ENCODE assay signal across 32 mouse cellular contexts in the genomic region with DNA sequence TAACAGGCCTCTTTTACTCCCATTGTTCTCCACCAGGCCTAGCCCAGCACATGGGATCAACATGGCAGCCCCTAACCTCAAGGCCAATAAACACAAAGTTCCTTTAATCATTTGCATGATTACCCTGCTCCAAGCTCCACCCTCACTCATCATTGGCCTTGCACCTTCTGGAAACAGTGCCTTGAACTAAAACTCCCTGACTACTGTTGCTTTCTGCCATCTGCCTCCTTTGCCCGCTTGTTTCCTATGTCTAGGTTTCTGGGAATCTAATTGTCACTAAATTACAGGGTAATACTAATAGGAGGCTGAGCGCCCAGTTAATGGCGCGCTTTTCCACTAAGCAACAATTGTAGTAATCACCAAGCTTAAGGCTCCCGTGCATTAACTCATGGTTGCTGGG. TPM values are rescaled to one million over a fixed set of nuclear protein-coding genes. Genes with fewer than 3 reads are reported as not detected.
DNase-seq lines count a peak whose midpoint lies in the region; ATAC-seq lines count a peak whose summit lies in the region.
"Had no signal": no experiment of that assay in that cellular context is flagged by ENCODE, and none has a peak within 500 bp of the region (broad histone marks: within the 10 kb centered on the region; RNA-seq: fewer than 3 reads in every experiment).

No protein-coding gene starts in this region.

- no peak overlapping the region for H3K4me3 ChIP-seq in heart, embryonic 12.5 days
- no peak overlapping the region for H3K4me3 ChIP-seq in forebrain, embryonic 14.5 days (ENCODE audit: low read depth, low read length)
- H3K4me3 ChIP-seq: embryonic facial prominence, embryonic 12.5 days; hindbrain, embryonic 13.5 days; kidney, embryonic 15.5 days; layer of hippocampus, adult 2 months; limb, embryonic 13.5 days; lung, embryonic 15.5 days; myocyte; neural tube, embryonic 12.5 days had no signal

- peaks cover 14% of the 10 kb centered on the region for H3K4me1 ChIP-seq in heart, embryonic 12.5 days (replicated peaks)
- peaks cover 15% of the 10 kb centered on the region for H3K4me1 ChIP-seq in forebrain, embryonic 14.5 days (ENCODE audit: control insufficient read depth, insufficient read depth, low read length)
- H3K4me1 ChIP-seq: embryonic facial prominence, embryonic 12.5 days had no signal

- H3K36me3 ChIP-seq in heart, embryonic 12.5 days = no peaks in the 10 kb centered on the region
- H3K36me3 ChIP-seq in forebrain, embryonic 14.5 days (ENCODE audit: control insufficient read depth, insufficient read depth, low read length) = no peaks in the 10 kb centered on the region
- H3K36me3 ChIP-seq: embryonic facial prominence, embryonic 12.5 days; limb, embryonic 13.5 days; lung, embryonic 15.5 days; neural tube, embryonic 12.5 days had no signal

- no peaks in the 10 kb centered on the region for H3K27me3 ChIP-seq in heart, embryonic 12.5 days (replicated peaks)
- H3K27me3 ChIP-seq in forebrain, embryonic 14.5 days (replicated peaks; ENCODE audit: control insufficient read depth, insufficient read depth, low read length) = no peaks in the 10 kb centered on the region
- H3K27me3 ChIP-seq: embryonic facial prominence, embryonic 12.5 days; hindbrain, embryonic 13.5 days; kidney, embryonic 15.5 days; limb, embryonic 13.5 days; lung, embryonic 15.5 days; neural tube, embryonic 12.5 days had no signal

- peak; percentile 76 for DNase-seq in heart, adult 11 months
- DNase-seq in R1 (ENCODE audit: low read depth, low spot score) = peak; percentile 73
- peak; percentile 60 for DNase-seq in forebrain, embryonic 14.5 days (ENCODE audit: low spot score)
- DNase-seq in urinary bladder, adult 2 months (ENCODE audit: low spot score) = no peak
- DNase-seq in cerebellum, adult 18-20 months = no peak
- no peak for DNase-seq in kidney, postnatal 14 days
- DNase-seq: adrenal gland, postnatal 14 days; cerebellum, adult 11 months; cerebellum, adult 9-11 months; embryo, embryonic 11 days; gastrocnemius, postnatal 10 days; heart, adult 18-20 months; heart, postnatal 4 days; kidney, adult 18-20 months; kidney, postnatal 36 days; lung, postnatal 36 days; right cerebral cortex, adult 18-20 months; spleen, adult 18-20 months; thymus, postnatal 14 days had no signal

- WGBS in heart, embryonic 12.5 days = 88% methylated on average over 5 of the region's 5 CpGs
- WGBS in forebrain, embryonic 14.5 days = 65% methylated on average over 5 of the region's 5 CpGs

- no peak overlapping the region for H3K27ac ChIP-seq in heart, embryonic 12.5 days (ENCODE audit: poor library complexity, severe bottlenecking)
- peak overlapping the region; percentile 58; the same call in 1 of the 2 replicates for H3K27ac ChIP-seq in forebrain, embryonic 14.5 days (ENCODE audit: low read depth, low read length)
- H3K27ac ChIP-seq: embryonic facial prominence, embryonic 12.5 days; hindbrain, embryonic 13.5 days; kidney, embryonic 15.5 days; layer of hippocampus, adult 2 months; limb, embryonic 13.5 days; lung, embryonic 15.5 days; neural tube, embryonic 12.5 days had no signal

- no peak for ATAC-seq in heart, embryonic 12.5 days (ENCODE audit: insufficient number of reproducible peaks, low FRiP score)
- ATAC-seq in forebrain, embryonic 14.5 days = peak; percentile 38; the same call in 1 of the 2 replicates

- H3K4me2 ChIP-seq in heart, embryonic 12.5 days = no peak overlapping the region
- no peak overlapping the region for H3K4me2 ChIP-seq in forebrain, embryonic 14.5 days (ENCODE audit: low read length)
- H3K4me2 ChIP-seq: embryonic facial prominence, embryonic 12.5 days; heart, embryonic 11.5 days; hindbrain, embryonic 13.5 days; kidney, embryonic 15.5 days; limb, embryonic 13.5 days; liver, embryonic 11.5 days; lung, embryonic 15.5 days; midbrain, embryonic 11.5 days; neural tube, embryonic 12.5 days had no signal

- H3K9ac ChIP-seq in heart, embryonic 12.5 days = no peak overlapping the region
- no peak overlapping the region for H3K9ac ChIP-seq in forebrain, embryonic 14.5 days (ENCODE audit: low read length)
- H3K9ac ChIP-seq: embryonic facial prominence, embryonic 12.5 days; hindbrain, embryonic 13.5 days; kidney, embryonic 15.5 days; limb, embryonic 13.5 days; lung, embryonic 15.5 days; neural tube, embryonic 12.5 days had no signal

- H3K9me3 ChIP-seq in heart, embryonic 12.5 days (replicated peaks) = no peaks in the 10 kb centered on the region
- H3K9me3 ChIP-seq in forebrain, embryonic 14.5 days (replicated peaks; ENCODE audit: control insufficient read depth, low read length) = no peaks in the 10 kb centered on the region
- H3K9me3 ChIP-seq: embryonic facial prominence, embryonic 12.5 days; G1E; hindbrain, embryonic 13.5 days; kidney, embryonic 15.5 days; limb, embryonic 13.5 days; lung, embryonic 15.5 days; neural tube, embryonic 12.5 days had no signal

RNA-seq across cellular contexts. Expression of gene Srsf1, which starts 15.4 kb away (rescaled TPM):
- 254 and 260 TPM in 2 replicates for polyA plus RNA-seq in heart, embryonic 12.5 days (2016; fragmentation: Nextera tagmentation; extraction: Ambion mirVana)
- polyA plus RNA-seq in forebrain, embryonic 14.5 days (2014; fragmentation: Nextera tagmentation; extraction: Ambion mirVana) = 340 and 348 TPM in 2 replicates
- 240 and 325 TPM in 2 replicates for polyA plus RNA-seq in urinary bladder, adult 2 months (2012; rRNA removed)

RNA-seq across cellular contexts. Expression of gene Vezf1, which starts 36.3 kb away (rescaled TPM):
- polyA plus RNA-seq in heart, embryonic 12.5 days (2016; fragmentation: Nextera tagmentation; extraction: Ambion mirVana) = 27.3 and 29.3 TPM in 2 replicates
- polyA plus RNA-seq in forebrain, embryonic 14.5 days (2014; fragmentation: Nextera tagmentation; extraction: Ambion mirVana) = 60.0 and 64.7 TPM in 2 replicates
- 33.6 and 47.4 TPM in 2 replicates for polyA plus RNA-seq in urinary bladder, adult 2 months (2012; rRNA removed)

RNA-seq across cellular contexts. Expression of gene Dynll2, which starts 44.4 kb away (rescaled TPM):
- 21.4 and 22.5 TPM in 2 replicates for polyA plus RNA-seq in heart, embryonic 12.5 days (2016; fragmentation: Nextera tagmentation; extraction: Ambion mirVana)
- polyA plus RNA-seq in forebrain, embryonic 14.5 days (2014; fragmentation: Nextera tagmentation; extraction: Ambion mirVana) = 21.8 and 22.5 TPM in 2 replicates
- polyA plus RNA-seq in urinary bladder, adult 2 months (2012; rRNA removed) = 99.3 and 124 TPM in 2 replicates

Comparison
In these comparisons a context has a peak if more than half of its experiments do, and no peak if none do; other contexts are left out.
1. DNase-seq: peak in heart, adult 11 months (single experiment), R1 (single experiment) and forebrain, embryonic 14.5 days (single experiment); none in urinary bladder, adult 2 months (single experiment), cerebellum, adult 18-20 months (0 of 2) and kidney, postnatal 14 days (single experiment).